Mouse (Mus musculus) kidney, embryonic 16.5 days (tissue): ENCODE data around the gene Tmco4. TPM values are rescaled to one million over a fixed set of nuclear protein-coding genes. Genes with fewer than 3 reads are reported as not detected.

Source experiments
- ATAC-seq: fragments of 200-750 bp; cut with Nextera tagmentation; 2 replicates; pipeline ENCODE4 v1.8.0; 2017; ENCODE audit warnings: moderate TSS enrichment; ENCODE audit not compliant: low FRiP score, low TSS enrichment
- H3K27ac ChIP-seq: fragments of 300-500 bp; sonication (generic); 2 replicates; pipeline ENCODE4 v1.5.1; 2014; ENCODE audit warnings: low read length
- H3K27me3 ChIP-seq: fragments of 300-500 bp; sonication (generic); 2 replicates; pipeline ENCODE4 v1.6.1; 2014; ENCODE audit warnings: low read length, control low read depth, mixed read lengths; ENCODE audit not compliant: insufficient read depth
- H3K36me3 ChIP-seq: fragments of 300-500 bp; sonication (generic); 2 replicates; pipeline ENCODE4 v1.6.1; 2014; ENCODE audit warnings: low read length, control low read depth, mixed read lengths; ENCODE audit not compliant: insufficient read depth
- H3K4me1 ChIP-seq: fragments of 300-500 bp; sonication (generic); 2 replicates; pipeline ENCODE4 v1.6.1; 2014; ENCODE audit warnings: low read length, control low read depth, mixed read lengths; ENCODE audit not compliant: insufficient read depth
- H3K4me2 ChIP-seq: fragments of 300-500 bp; sonication (generic); replicated peaks from 2 replicates; pipeline ENCODE4 v1.6.1; 2014; ENCODE audit warnings: low read depth, low read length
- H3K4me3 ChIP-seq: fragments of 300-500 bp; sonication (generic); 2 replicates; pipeline ENCODE4 v1.5.1; 2014; ENCODE audit warnings: mild to moderate bottlenecking, low read length
- H3K9ac ChIP-seq: fragments of 300-500 bp; sonication (generic); replicated peaks from 2 replicates; pipeline ENCODE4 v1.6.1; 2014; ENCODE audit warnings: low read length
- H3K9me3 ChIP-seq: fragments of 300-500 bp; sonication (generic); 2 replicates; pipeline ENCODE4 v1.6.1; 2016; ENCODE audit warnings: low read length, control low read depth
- WGBS: fragments of 180-500 bp; shearing (Covaris S2); extraction: QIAGEN DNeasy Blood & Tissue Kit; methylation state at CpG from one replicate; pipeline ENCODE4 v1.1.7; 2014; 5-methylcytosine and 5-hydroxymethylcytosine counted together
- polyA plus RNA-seq: library from polyadenylated mRNA; unstranded; fragments of >200 nt; fragmentation: Nextera tagmentation; extraction: Ambion mirVana; gene quantifications from 2 replicates; pipeline ENCODE4 v1.2.1, GENCODE M21; 2015

The Tmco4 gene
- polyA plus RNA-seq, 1 experiment from 2014 or later, result 8.8 TPM

DNA sequence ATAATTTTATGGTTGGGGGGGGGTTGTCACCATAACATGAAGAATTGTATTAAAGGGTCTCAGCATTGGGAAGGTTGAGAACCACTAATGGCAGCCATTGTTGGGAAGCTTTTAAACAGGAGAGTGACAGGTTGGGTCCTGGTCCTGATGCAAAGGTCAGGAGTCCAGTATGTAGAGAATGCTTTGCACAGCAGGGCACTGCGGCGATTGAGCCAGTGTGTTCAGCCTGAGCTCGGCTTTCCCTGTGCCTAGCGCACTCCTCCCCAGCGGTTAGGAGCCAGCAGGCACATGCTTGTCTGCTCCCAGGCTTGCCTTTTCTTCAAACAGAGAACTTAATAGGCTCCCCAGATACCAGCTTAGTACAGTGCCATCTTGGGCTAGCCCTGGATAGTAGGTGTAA, 13.6 kb downstream of the Tmco4 start:
- Histone ChIP-seq H3K9ac (no peak overlapping the region), H3K27me3 (no peaks in the 10 kb centered on the region), H3K4me1 (no peaks in the 10 kb centered on the region), H3K36me3 (no peaks in the 10 kb centered on the region), H3K4me2 (no peak overlapping the region), H3K27ac (no peak overlapping the region), H3K9me3 (no peaks in the 10 kb centered on the region), H3K4me3 (no peak overlapping the region)
- ATAC-seq, result peak; percentile 63; the same call in 1 of the 2 replicates
- WGBS, result 64% methylated on average over 5 of the region's 5 CpGs

DNA sequence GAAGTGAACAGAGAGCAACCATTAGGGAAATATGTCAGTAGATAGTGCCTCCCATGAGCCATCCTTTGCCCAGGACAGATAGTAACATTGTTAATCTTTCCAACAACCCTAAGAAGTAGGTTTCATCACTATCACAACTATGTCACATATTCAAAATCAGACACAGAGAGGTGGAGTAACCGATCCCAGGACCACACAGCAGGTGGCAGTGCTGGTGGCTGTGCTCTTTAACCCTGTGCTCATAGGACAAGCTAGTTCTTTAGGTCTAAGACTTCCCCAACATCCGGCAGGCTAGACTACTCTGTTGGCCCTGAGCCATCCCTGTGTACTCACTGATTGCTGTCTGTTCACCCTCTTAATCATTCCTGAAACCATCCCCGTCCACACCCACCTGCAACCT, 21.7 kb downstream of the Tmco4 start:
- no peaks in the 10 kb centered on the region for H3K4me1 ChIP-seq
- no peaks in the 10 kb centered on the region for H3K27me3 ChIP-seq
- H3K4me3 ChIP-seq, result no peak overlapping the region
- no peak overlapping the region for H3K27ac ChIP-seq
- no peaks in the 10 kb centered on the region for H3K9me3 ChIP-seq
- H3K36me3 ChIP-seq, result no peaks in the 10 kb centered on the region
- no peak overlapping the region for H3K4me2 ChIP-seq
- 68% methylated on average over 3 of the region's 3 CpGs for WGBS
- no peak for ATAC-seq
- no peak overlapping the region for H3K9ac ChIP-seq

DNA sequence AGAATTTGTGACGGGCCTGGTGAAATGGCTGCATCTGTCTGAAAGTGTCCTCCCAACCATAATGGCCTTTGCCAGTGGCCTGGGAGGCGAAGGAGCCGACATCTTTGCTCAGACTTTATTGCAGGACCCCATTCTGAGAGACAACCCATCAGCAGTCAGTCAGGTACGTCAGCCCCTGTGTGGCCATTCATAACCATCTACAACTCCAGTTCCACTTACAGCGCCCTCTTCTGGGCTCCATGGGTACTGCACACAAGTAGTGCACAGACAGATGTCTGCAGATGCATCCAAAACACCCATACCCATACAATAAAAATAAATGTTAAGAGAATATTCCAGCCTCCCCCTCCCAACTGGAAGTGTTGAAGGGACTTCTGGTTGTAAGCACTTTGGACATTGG, 23.7 kb downstream of the Tmco4 start:
- Histone ChIP-seq H3K4me2 (no peak overlapping the region), H3K4me1 (peaks cover 4% of the 10 kb centered on the region; the same call in 1 of the 2 replicates), H3K9me3 (no peaks in the 10 kb centered on the region), H3K9ac (no peak overlapping the region), H3K4me3 (no peak overlapping the region), H3K27ac (no peak overlapping the region), H3K27me3 (no peaks in the 10 kb centered on the region), H3K36me3 (no peaks in the 10 kb centered on the region)
- 77% methylated on average over 5 of the region's 5 CpGs for WGBS
- no peak for ATAC-seq

DNA sequence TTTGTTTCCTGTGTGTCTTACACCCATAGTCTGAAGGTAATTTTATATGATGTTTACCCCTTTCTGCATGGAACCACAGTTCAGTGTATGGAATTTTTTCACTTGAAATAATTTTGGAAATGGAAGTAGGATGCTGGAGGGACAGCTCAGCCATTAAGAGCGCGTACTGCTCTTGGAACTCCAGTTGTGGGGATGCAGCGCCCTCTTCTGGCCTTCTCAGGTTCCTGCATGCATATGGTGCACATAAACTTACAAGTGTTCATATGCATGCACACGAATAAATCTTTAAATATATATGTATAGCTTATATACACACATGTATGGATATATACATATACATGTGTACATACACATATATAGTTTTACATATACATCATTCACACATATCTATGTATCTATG, 24.4 kb downstream of the Tmco4 start:
- ATAC-seq, result no peak
- no peak overlapping the region for H3K9ac ChIP-seq
- WGBS, result 92% methylated on average over 4 of the region's 4 CpGs

DNA sequence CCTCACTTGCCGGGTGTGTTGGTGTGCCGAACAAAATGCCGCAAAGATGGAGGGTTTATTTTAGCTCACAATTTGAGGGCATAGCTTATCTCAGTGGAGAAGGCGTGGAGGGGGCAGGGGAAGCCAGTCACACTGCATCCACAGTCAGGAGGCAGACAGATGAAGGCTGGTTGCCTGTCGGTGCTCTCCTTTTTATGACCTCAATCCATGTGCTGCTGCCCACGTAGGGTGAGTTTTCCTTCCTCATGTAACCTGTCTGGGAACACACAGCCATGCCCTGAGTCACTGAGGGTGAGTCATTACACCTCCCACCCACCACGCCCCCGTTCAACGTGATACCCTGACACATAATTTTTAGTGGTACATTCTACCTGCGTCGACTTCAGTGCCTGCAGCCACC, 25.9 kb downstream of the Tmco4 start:
- Histone ChIP-seq H3K36me3 (no peaks in the 10 kb centered on the region), H3K4me1 (peaks cover 4% of the 10 kb centered on the region; the same call in 1 of the 2 replicates), H3K9ac (no peak overlapping the region), H3K9me3 (no peaks in the 10 kb centered on the region), H3K4me3 (no peak overlapping the region), H3K4me2 (no peak overlapping the region), H3K27me3 (no peaks in the 10 kb centered on the region), H3K27ac (no peak overlapping the region)
- no peak for ATAC-seq
- 65% methylated on average over 11 of the region's 11 CpGs for WGBS

More for the DNA sequence above, 24.4 kb downstream of the Tmco4 start:
- H3K27ac ChIP-seq, result no peak overlapping the region
- peaks cover 4% of the 10 kb centered on the region; the same call in 1 of the 2 replicates for H3K4me1 ChIP-seq
- H3K9me3 ChIP-seq, result no peaks in the 10 kb centered on the region
- H3K36me3 ChIP-seq, result no peaks in the 10 kb centered on the region
- no peak overlapping the region for H3K4me2 ChIP-seq
- no peak overlapping the region for H3K4me3 ChIP-seq
- H3K27me3 ChIP-seq, result no peaks in the 10 kb centered on the region

DNA sequence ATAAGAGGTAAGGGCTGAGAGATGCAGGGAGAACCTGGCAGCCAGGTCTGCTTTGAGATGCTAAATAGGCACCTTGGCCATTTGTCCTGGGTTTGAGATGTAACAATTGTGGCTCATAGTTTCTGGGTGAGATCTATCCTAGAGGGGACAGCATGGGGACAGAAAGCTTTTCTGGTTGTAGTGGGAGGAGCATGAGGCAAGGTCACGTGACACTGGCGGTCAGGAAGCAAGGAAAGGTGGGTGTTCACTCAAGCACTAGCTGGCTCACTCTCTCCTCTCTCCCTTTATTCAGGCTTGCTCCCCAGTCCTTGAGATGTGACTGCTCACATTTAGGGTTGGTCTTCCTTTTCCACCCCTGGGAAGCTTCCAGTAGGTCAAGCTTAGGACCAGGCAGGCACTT, 28.3 kb downstream of the Tmco4 start:
- WGBS, result 49% methylated on average over 2 of the region's 2 CpGs
- Histone ChIP-seq H3K27me3 (no peaks in the 10 kb centered on the region), H3K4me2 (no peak overlapping the region), H3K4me1 (peaks cover 4% of the 10 kb centered on the region; the same call in 1 of the 2 replicates), H3K4me3 (no peak overlapping the region), H3K9ac (no peak overlapping the region), H3K9me3 (no peaks in the 10 kb centered on the region), H3K27ac (no peak overlapping the region), H3K36me3 (no peaks in the 10 kb centered on the region)
- ATAC-seq, result no peak

DNA sequence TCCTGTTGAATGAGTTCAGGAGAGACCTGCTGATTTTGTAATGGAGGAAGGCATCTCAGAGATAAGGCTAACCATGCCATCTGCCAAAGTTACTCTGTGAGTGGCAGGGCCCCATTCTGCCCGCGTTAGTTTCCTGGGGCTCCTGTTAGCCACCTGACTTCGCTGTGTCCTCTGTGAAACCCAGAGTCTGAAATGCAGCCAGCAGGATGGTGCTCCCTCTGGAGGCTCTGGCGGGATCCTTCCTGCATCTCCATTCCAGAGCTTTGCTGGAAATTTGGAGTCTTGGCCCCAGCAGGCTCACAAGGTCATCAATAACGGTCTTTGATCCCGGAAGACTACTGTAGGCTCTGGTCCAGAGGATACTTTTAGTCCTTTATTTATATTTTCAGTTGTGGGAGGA, 28.7 kb downstream of the Tmco4 start:
- Histone ChIP-seq H3K4me3 (no peak overlapping the region), H3K4me1 (peaks cover 4% of the 10 kb centered on the region; the same call in 1 of the 2 replicates), H3K9me3 (no peaks in the 10 kb centered on the region), H3K27ac (no peak overlapping the region), H3K9ac (no peak overlapping the region), H3K36me3 (no peaks in the 10 kb centered on the region), H3K27me3 (no peaks in the 10 kb centered on the region), H3K4me2 (no peak overlapping the region)
- no peak for ATAC-seq
- 12% methylated on average over 6 of the region's 6 CpGs for WGBS

DNA sequence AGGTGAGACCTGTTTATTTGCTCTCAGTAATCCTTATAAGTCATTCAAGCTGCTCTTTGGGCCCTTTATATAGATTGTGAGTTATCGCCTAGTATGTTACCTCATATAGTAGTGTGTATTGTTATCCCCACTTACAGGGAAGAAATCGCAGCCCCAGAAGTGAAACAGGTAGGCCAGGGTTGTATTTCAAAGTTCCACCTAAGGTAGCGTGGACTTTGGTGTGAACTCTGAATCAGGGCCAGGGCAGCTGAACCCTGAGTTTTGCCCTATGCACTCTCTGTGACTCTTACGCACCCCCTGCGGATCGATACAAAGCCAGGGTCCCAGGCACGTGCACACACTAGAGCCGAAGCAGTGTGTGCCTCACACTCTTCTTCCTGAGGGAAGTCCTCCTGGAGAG, 31.4 kb downstream of the Tmco4 start:
- H3K27ac ChIP-seq, result no peak overlapping the region
- no peak overlapping the region for H3K4me2 ChIP-seq

DNA sequence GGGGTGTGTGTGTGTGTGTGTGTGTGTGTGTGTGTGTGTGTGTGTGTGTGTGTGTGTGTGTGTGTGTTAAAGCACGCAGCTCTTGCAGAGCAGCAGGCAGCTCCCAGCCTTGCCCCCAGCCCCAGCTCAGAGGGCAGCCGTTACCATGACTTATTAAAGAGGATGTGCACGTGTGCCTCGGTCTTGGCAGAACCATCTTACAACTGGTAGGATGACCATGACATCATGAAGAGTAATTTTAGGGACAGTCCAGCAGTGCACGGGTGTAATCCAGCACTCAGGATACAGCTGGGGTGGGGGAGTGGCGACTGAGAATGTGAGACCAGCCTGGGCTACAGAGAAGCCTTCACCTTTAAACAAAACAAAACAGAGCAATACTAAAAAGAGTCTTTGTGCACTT, 32.5 kb downstream of the Tmco4 start:
- Histone ChIP-seq H3K4me1 (peaks cover 16% of the 10 kb centered on the region), H3K4me2 (no peak overlapping the region), H3K9ac (no peak overlapping the region), H3K27ac (no peak overlapping the region), H3K36me3 (no peaks in the 10 kb centered on the region), H3K4me3 (no peak overlapping the region), H3K27me3 (no peaks in the 10 kb centered on the region), H3K9me3 (no peaks in the 10 kb centered on the region)
- 25% methylated on average over 6 of the region's 6 CpGs for WGBS
- no peak for ATAC-seq

More for the DNA sequence above, 31.4 kb downstream of the Tmco4 start:
- no peak for ATAC-seq
- WGBS, result 86% methylated on average over 8 of the region's 8 CpGs
- Histone ChIP-seq H3K9me3 (no peaks in the 10 kb centered on the region), H3K36me3 (no peaks in the 10 kb centered on the region), H3K4me1 (peaks cover 16% of the 10 kb centered on the region), H3K27me3 (no peaks in the 10 kb centered on the region), H3K4me3 (no peak overlapping the region), H3K9ac (no peak overlapping the region)

DNA sequence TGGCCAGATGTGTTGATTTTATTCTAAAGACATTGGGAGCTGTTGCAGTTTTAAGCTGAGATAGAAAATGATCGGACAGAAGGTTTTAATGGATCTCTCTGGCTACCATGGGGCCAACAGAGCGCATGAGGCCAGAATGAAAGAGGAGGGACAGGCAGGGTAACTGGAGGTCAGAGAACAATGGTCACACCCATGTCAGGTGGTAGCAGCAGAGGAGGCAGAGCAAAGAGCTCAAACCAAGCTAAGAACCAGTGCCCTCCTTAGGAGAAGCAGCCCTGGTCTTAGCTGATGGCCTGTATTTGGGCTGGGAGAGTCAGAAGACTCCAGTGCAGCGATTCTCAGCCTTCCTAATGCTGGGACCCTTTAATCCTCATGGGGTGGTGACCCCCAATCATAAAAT, 34.7 kb downstream of the Tmco4 start:
- Histone ChIP-seq H3K4me2 (no peak overlapping the region), H3K36me3 (no peaks in the 10 kb centered on the region), H3K9ac (no peak overlapping the region), H3K27ac (no peak overlapping the region), H3K4me1 (peaks cover 12% of the 10 kb centered on the region), H3K27me3 (no peaks in the 10 kb centered on the region), H3K9me3 (no peaks in the 10 kb centered on the region), H3K4me3 (no peak overlapping the region)
- no peak for ATAC-seq
- WGBS, result 69% methylated on average over 3 of the region's 3 CpGs
